In genomic region chr2:143963318-143963717, GRCm38 (mm10) we compare ENCODE assay signal across 18 mouse cellular contexts. TPM values are rescaled to one million over a fixed set of nuclear protein-coding genes. Genes with fewer than 3 reads are reported as not detected.
DNase-seq lines count a peak whose midpoint lies in the region; ATAC-seq and TF ChIP-seq lines count a peak whose summit lies in the region.
"Had no signal": no experiment of that assay in that cellular context is flagged by ENCODE, and none has a peak within 500 bp of the region (broad histone marks: within the 10 kb centered on the region; RNA-seq: fewer than 3 reads in every experiment).

No protein-coding gene starts in this region.

- H3K36me3 ChIP-seq in forebrain, embryonic 16.5 days (ENCODE audit: control insufficient read depth, insufficient read depth): 0 out of 2 replicates have a peak, but pooled peaks cover 2% of the 10 kb centered on the region
- no peaks in the 10 kb centered on the region; the same call in 1 of the 2 replicates for H3K36me3 ChIP-seq in forebrain, embryonic 11.5 days (ENCODE audit: control insufficient read depth, insufficient read depth, low read length)
- peaks cover 74% of the 10 kb centered on the region for H3K36me3 ChIP-seq in liver, postnatal 0 days (replicated peaks; ENCODE audit: insufficient read depth, low read length)
- peaks cover 89% of the 10 kb centered on the region for H3K36me3 ChIP-seq in liver, embryonic 12.5 days
- peaks cover 88% of the 10 kb centered on the region for H3K36me3 ChIP-seq in E14TG2a.4 (ENCODE audit: insufficient read depth, low read length)

- H3K4me2 ChIP-seq in forebrain, embryonic 16.5 days (ENCODE audit: low read length): no peak overlapping the region
- H3K4me2 ChIP-seq in forebrain, embryonic 11.5 days (ENCODE audit: low read depth, low read length, severe bottlenecking): no peak overlapping the region
- no peak overlapping the region for H3K4me2 ChIP-seq in liver, postnatal 0 days (ENCODE audit: low read depth, low read length)
- no peak overlapping the region for H3K4me2 ChIP-seq in liver, embryonic 12.5 days
- H3K4me2 ChIP-seq: heart, embryonic 15.5 days; limb, embryonic 15.5 days had no signal

- TF ChIP-seq EP300 in liver, postnatal 0 days (IDR thresholded peaks at IDR 0.05; ENCODE audit: low read depth): no peak

- no peak overlapping the region for H3K27ac ChIP-seq in forebrain, embryonic 16.5 days (ENCODE audit: low read length)
- H3K27ac ChIP-seq in forebrain, embryonic 11.5 days (ENCODE audit: low read depth, low read length): no peak overlapping the region
- H3K27ac ChIP-seq in liver, postnatal 0 days (ENCODE audit: low read depth): no peak overlapping the region
- no peak overlapping the region for H3K27ac ChIP-seq in liver, embryonic 12.5 days
- H3K27ac ChIP-seq: heart, embryonic 15.5 days; limb, embryonic 15.5 days had no signal

- no peak overlapping the region for H3K4me3 ChIP-seq in forebrain, embryonic 16.5 days (replicated peaks; ENCODE audit: low read length)
- H3K4me3 ChIP-seq in forebrain, embryonic 11.5 days (ENCODE audit: low read depth, low read length): no peak overlapping the region
- no peak overlapping the region for H3K4me3 ChIP-seq in liver, postnatal 0 days (ENCODE audit: low read depth, low read length)
- H3K4me3 ChIP-seq in liver, embryonic 12.5 days: no peak overlapping the region
- no peak overlapping the region for H3K4me3 ChIP-seq in E14TG2a.4 (replicated peaks; ENCODE audit: low read length)
- H3K4me3 ChIP-seq: heart, embryonic 15.5 days; limb, embryonic 15.5 days had no signal

- TF ChIP-seq POLR2A in brain, embryonic 14.5 days (IDR thresholded peaks at IDR 0.05; ENCODE audit: borderline replicate concordance, extremely low read depth, insufficient read depth, insufficient read length, poor library complexity, severe bottlenecking): no peak

- 100% methylated on average over 1 of the region's 1 CpGs for WGBS in forebrain, embryonic 16.5 days
- 95% methylated on average over 1 of the region's 1 CpGs for WGBS in forebrain, embryonic 11.5 days
- 100% methylated on average over 1 of the region's 1 CpGs for WGBS in liver, postnatal 0 days (ENCODE audit: insufficient replicate concordance)
- 95% methylated on average over 1 of the region's 1 CpGs for WGBS in liver, embryonic 12.5 days (ENCODE audit: insufficient replicate concordance)

- no peaks in the 10 kb centered on the region for H3K4me1 ChIP-seq in forebrain, embryonic 16.5 days (replicated peaks; ENCODE audit: control insufficient read depth, insufficient read depth, low read length)
- no peaks in the 10 kb centered on the region for H3K4me1 ChIP-seq in forebrain, embryonic 11.5 days (replicated peaks; ENCODE audit: control insufficient read depth, insufficient read depth, low read length)
- H3K4me1 ChIP-seq in liver, postnatal 0 days (ENCODE audit: insufficient read depth): no peaks in the 10 kb centered on the region
- peaks cover 4% of the 10 kb centered on the region; the same call in 1 of the 2 replicates for H3K4me1 ChIP-seq in liver, embryonic 12.5 days
- peaks cover 13% of the 10 kb centered on the region for H3K4me1 ChIP-seq in E14TG2a.4 (replicated peaks; ENCODE audit: low read depth, low read length)
- H3K4me1 ChIP-seq: heart, embryonic 15.5 days; limb, embryonic 15.5 days had no signal

- 0 out of 2 replicates have a peak, but pooled peaks have one; percentile 4 for TF ChIP-seq CTCF in liver, postnatal 0 days (IDR thresholded peaks at IDR 0.05; ENCODE audit: low read depth)
- peak; percentile 31; the same call in 1 of the 2 replicates for TF ChIP-seq CTCF in E14TG2a.4 (conservative IDR thresholded peaks at IDR 0.05; ENCODE audit: low read length)
- TF ChIP-seq CTCF in brain, embryonic 14.5 days (IDR thresholded peaks at IDR 0.05; ENCODE audit: borderline replicate concordance, extremely low read depth, insufficient read depth, insufficient read length): peak; percentile 38; the same call in 1 of the 2 replicates

- H3K9me3 ChIP-seq in forebrain, embryonic 16.5 days (ENCODE audit: control insufficient read depth, low read length): no peaks in the 10 kb centered on the region
- H3K9me3 ChIP-seq in forebrain, embryonic 11.5 days (ENCODE audit: control insufficient read depth, low read length): no peaks in the 10 kb centered on the region
- no peaks in the 10 kb centered on the region for H3K9me3 ChIP-seq in liver, postnatal 0 days (ENCODE audit: low read length)
- 0 out of 2 replicates have a peak, but pooled peaks cover 3% of the 10 kb centered on the region for H3K9me3 ChIP-seq in liver, embryonic 12.5 days (replicated peaks)
- peaks cover 19% of the 10 kb centered on the region for H3K9me3 ChIP-seq in E14TG2a.4 (ENCODE audit: low read length)
- H3K9me3 ChIP-seq: heart, embryonic 15.5 days; limb, embryonic 15.5 days had no signal

- no peak for DNase-seq in forebrain, embryonic 11.5 days (ENCODE audit: low spot score)
- DNase-seq in liver, postnatal 0 days: no peak
- DNase-seq in brain, embryonic 14.5 days (ENCODE audit: low read depth): peak; percentile 9
- no peak for DNase-seq in adrenal gland, adult 18-20 months (ENCODE audit: low spot score in 2 of 2)
- DNase-seq: cerebellum, postnatal 14 days; heart, adult 11 months; kidney, postnatal 10 days; lung, adult 2 months; midbrain, embryonic 14.5 days; right cerebral cortex, postnatal 14 days; thymus, postnatal 36 days had no signal

- ATAC-seq in forebrain, embryonic 16.5 days: 0 out of 2 replicates have a peak, but pooled peaks have one; percentile 26
- ATAC-seq in forebrain, embryonic 11.5 days (replicated peaks; ENCODE audit: low FRiP score): no peak
- ATAC-seq in liver, postnatal 0 days: no peak
- ATAC-seq in liver, embryonic 12.5 days: no peak
- ATAC-seq: activated CD4-positive, CD25-positive, alpha-beta regulatory T cell, adult 4 months had no signal

- H3K9ac ChIP-seq in forebrain, embryonic 16.5 days (replicated peaks; ENCODE audit: low read depth, low read length): no peak overlapping the region
- H3K9ac ChIP-seq in forebrain, embryonic 11.5 days (ENCODE audit: low read length): no peak overlapping the region
- no peak overlapping the region for H3K9ac ChIP-seq in liver, postnatal 0 days (replicated peaks)
- no peak overlapping the region for H3K9ac ChIP-seq in liver, embryonic 12.5 days
- H3K9ac ChIP-seq: heart, embryonic 15.5 days; limb, embryonic 15.5 days had no signal

- no peaks in the 10 kb centered on the region for H3K27me3 ChIP-seq in forebrain, embryonic 16.5 days (replicated peaks; ENCODE audit: control insufficient read depth, insufficient read depth, low read length)
- H3K27me3 ChIP-seq in forebrain, embryonic 11.5 days (ENCODE audit: control insufficient read depth, insufficient read depth, low read length): no peaks in the 10 kb centered on the region
- H3K27me3 ChIP-seq in liver, postnatal 0 days (ENCODE audit: insufficient read depth, low read length): no peaks in the 10 kb centered on the region
- no peaks in the 10 kb centered on the region for H3K27me3 ChIP-seq in liver, embryonic 12.5 days (replicated peaks)
- H3K27me3 ChIP-seq in E14TG2a.4 (ENCODE audit: insufficient read depth, low read length): no peaks in the 10 kb centered on the region
- H3K27me3 ChIP-seq: CH12.LX; heart, embryonic 15.5 days; limb, embryonic 15.5 days had no signal

RNA-seq across cellular contexts. Expression of gene Rrbp1, which starts 47.7 kb away (rescaled TPM):
- 19.8 and 20.8 TPM in 2 replicates for polyA plus RNA-seq in forebrain, embryonic 16.5 days (2015; fragmentation: Nextera tagmentation; extraction: Ambion mirVana)
- polyA plus RNA-seq in forebrain, embryonic 11.5 days (2014; fragmentation: Nextera tagmentation; extraction: Ambion mirVana): 30.0 and 35.6 TPM in 2 replicates
- polyA plus RNA-seq in liver, postnatal 0 days (2015; fragmentation: Nextera tagmentation; extraction: Ambion mirVana): 74.3 and 74.7 TPM in 2 replicates
- 59.8 and 60.8 TPM in 2 replicates for polyA plus RNA-seq in liver, embryonic 12.5 days (2016; fragmentation: Nextera tagmentation; extraction: Ambion mirVana)
- 35.1 and 66.2 TPM in 2 replicates for polyA plus RNA-seq in brain, embryonic 14.5 days (2012; rRNA removed)
- total RNA-seq in adrenal gland, adult 18-20 months (2021): 100 to 1,000 TPM; 152 to 176 TPM

RNA-seq across cellular contexts. Expression of gene Dstn, which starts 48.2 kb away (rescaled TPM):
- polyA plus RNA-seq in forebrain, embryonic 16.5 days (2015; fragmentation: Nextera tagmentation; extraction: Ambion mirVana): 428 and 455 TPM in 2 replicates
- 364 and 369 TPM in 2 replicates for polyA plus RNA-seq in forebrain, embryonic 11.5 days (2014; fragmentation: Nextera tagmentation; extraction: Ambion mirVana)
- 155 and 160 TPM in 2 replicates for polyA plus RNA-seq in liver, postnatal 0 days (2015; fragmentation: Nextera tagmentation; extraction: Ambion mirVana)
- 126 and 136 TPM in 2 replicates for polyA plus RNA-seq in liver, embryonic 12.5 days (2016; fragmentation: Nextera tagmentation; extraction: Ambion mirVana)
- polyA plus RNA-seq in brain, embryonic 14.5 days (2012; rRNA removed): 106 and 159 TPM in 2 replicates
- total RNA-seq in adrenal gland, adult 18-20 months (2021): 100 to 1,000 TPM; 183 to 264 TPM
